Mouse (Mus musculus): ENCODE measurements around the gene Tagap.
"Not testable (repeated sequence)": the region's sequence is repeated elsewhere in the genome, so short reads cannot be mapped to it uniquely, and the experiment has no call there.

The Tagap gene

GRCm38 (mm10) chr17:7904992-7905391 lies 20.8 kb upstream of the Tagap start:
- in situ Hi-C loops (cut with MboI; ENCODE audit: low pct_unique_long_range_greater_than_20kb in 1 of 2, low sequenced_read_pairs in 2 of 2, unreplicated experiment in 1 of 2) = no loop called here

GRCm38 (mm10) chr17:7905936-7906685 lies 19.7 kb upstream of the Tagap start:
- in situ Hi-C loops (cut with MboI; ENCODE audit: low pct_unique_long_range_greater_than_20kb in 1 of 2, low sequenced_read_pairs in 2 of 2, unreplicated experiment in 1 of 2) = no loop called here

DNA sequence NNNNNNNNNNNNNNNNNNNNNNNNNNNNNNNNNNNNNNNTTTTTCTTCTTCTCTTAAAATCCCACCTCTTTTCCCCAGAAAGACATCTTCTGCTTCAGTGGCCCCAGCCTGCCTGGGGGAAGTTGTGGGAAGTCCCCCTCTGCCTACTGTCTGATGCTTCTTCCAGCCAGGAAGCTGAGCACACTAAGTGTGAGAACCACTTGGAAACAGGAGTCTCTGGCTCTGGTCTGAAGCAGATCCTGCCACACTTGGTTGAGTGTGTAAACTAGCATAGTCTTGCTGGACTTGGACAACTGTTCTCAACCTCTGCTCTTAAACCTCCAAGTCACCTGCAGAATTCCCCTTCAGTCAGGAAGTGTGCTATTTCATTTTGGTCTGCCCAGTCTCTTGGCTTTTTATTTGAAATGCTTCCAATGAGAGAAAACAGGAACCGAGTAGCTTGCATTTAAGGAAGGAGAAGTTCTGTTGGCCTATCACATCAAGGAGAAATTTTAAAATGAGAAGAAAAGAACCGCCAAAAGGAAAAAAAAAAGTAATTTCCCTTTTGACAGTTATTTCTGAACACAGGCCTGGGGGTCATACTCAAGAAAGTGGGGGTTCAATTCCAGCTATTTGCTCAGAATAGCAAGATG lies 11.1 kb upstream of the Tagap start:
- in situ Hi-C loops (cut with MboI; ENCODE audit: low pct_unique_long_range_greater_than_20kb in 1 of 2, low sequenced_read_pairs in 2 of 2, unreplicated experiment in 1 of 2) = no loop called here

DNA sequence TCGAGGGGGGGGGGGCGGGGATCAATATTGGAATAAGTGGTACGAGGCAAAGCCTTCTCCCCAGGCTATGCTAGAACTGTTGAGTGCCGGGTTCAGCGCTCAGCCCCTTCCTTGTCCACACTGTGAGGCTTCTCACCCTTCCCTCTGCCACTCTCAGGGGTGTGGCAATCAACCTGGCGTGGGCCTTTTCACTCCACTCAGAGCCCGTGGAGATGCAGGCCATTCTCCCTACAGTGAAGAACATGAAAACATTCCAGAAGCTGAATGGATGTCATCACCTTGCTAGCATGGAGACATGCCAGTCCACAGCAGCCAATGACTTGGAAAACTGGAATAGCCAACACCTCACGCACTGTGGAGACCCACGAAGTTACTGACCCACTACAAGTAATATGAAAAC lies 10.0 kb upstream of the Tagap start:
- in situ Hi-C loops (cut with MboI; ENCODE audit: low pct_unique_long_range_greater_than_20kb in 1 of 2, low sequenced_read_pairs in 2 of 2, unreplicated experiment in 1 of 2) = no loop called here

- in situ Hi-C loops (cut with MboI; ENCODE audit: low pct_unique_long_range_greater_than_20kb in 1 of 2, low sequenced_read_pairs in 2 of 2, unreplicated experiment in 1 of 2) = no loop called here
Measured at GRCm38 (mm10) chr17:7916782-7917574, 8.8 kb upstream of the Tagap start.

DNA sequence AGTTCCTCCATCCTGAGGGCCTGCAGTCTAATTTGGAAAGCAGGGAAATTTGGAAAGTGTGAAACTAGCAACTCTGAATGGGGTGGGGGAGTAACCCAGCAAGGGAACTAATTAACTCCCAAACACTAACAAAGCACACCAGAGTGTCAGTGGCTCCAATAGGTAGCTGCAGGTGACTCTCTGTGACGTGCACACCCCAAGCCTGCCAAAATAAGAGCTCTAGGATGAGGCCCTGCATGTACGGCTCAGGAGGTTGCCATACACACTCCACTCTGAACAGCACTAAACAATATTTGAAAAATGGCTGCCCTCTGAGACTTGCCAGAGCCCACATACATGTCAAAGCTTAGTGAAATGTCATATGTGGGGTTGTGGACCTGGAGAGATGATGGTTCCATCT lies 7.4 kb upstream of the Tagap start:
- in situ Hi-C loops (cut with MboI; ENCODE audit: low pct_unique_long_range_greater_than_20kb in 1 of 2, low sequenced_read_pairs in 2 of 2, unreplicated experiment in 1 of 2) = no loop called here

- in situ Hi-C loops (cut with MboI; ENCODE audit: low pct_unique_long_range_greater_than_20kb in 1 of 2, low sequenced_read_pairs in 2 of 2, unreplicated experiment in 1 of 2) = no loop called here
Measured at GRCm38 (mm10) chr17:7919209-7919608, 6.6 kb upstream of the Tagap start.

GRCm38 (mm10) chr17:7922564-7922963 lies 3.2 kb upstream of the Tagap start:
- in situ Hi-C loops (cut with MboI; ENCODE audit: low pct_unique_long_range_greater_than_20kb in 1 of 2, low sequenced_read_pairs in 2 of 2, unreplicated experiment in 1 of 2) = no loop called here

DNA sequence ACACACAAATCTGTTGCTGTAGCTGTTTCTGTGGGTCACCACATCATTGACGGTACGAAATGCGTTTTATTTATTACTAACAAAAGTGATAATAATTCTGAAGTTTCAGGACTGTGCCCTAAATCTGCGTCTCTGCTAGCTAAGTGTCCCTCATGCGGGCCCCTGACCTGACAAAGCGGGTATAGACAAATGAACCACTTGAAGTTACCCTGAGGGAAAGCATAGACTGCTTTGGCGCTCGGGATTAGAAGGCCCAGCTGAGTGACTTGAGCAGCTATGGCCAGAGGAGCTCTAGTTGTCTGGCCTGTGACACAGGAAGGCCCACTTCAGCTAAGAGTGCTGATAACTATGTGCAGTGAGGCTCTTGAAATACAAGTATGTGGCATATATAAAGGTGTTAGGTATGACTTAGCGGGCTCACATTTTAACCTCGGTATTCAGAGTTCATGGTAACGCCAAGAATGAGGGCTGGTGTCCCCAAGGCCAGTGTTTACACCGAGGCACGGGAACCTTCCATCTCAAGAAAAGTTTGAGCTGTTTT lies 1.5 kb upstream of the Tagap start:
- in situ Hi-C loops (cut with MboI; ENCODE audit: low pct_unique_long_range_greater_than_20kb in 1 of 2, low sequenced_read_pairs in 2 of 2, unreplicated experiment in 1 of 2) = no loop called here

- in situ Hi-C loops (cut with MboI; ENCODE audit: low pct_unique_long_range_greater_than_20kb in 1 of 2, low sequenced_read_pairs in 2 of 2, unreplicated experiment in 1 of 2) = loop anchor here in 1 of 2 experiments (5.0 kb wide), 1 partner anchor 56 kb away; no protein-coding TSS in a partner anchor
Measured at GRCm38 (mm10) chr17:7927582-7928535, 2.1 kb downstream of the Tagap start.

DNA sequence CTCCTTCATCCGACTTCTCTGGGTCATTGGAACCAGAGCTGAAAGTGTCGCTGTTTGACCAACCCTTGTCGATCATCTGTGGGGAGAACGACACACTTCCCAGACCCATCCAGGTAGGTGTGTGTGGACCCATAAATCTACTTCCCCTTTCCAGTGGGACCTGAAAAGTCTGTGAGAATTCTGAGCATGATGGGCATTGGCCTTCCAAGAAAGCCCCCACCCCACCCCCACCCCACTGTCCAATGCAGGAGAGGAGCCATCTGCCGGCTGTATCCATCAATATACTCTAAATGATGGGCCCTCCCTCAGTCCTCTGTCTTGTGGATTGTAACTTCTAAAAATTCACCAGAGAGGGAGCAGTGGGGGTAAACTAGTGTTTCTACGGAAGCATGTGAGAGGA lies 2.9 kb downstream of the Tagap start:
- in situ Hi-C loops (cut with MboI; ENCODE audit: low pct_unique_long_range_greater_than_20kb in 1 of 2, low sequenced_read_pairs in 2 of 2, unreplicated experiment in 1 of 2) = loop anchor here in 1 of 2 experiments (5.0 kb wide), 1 partner anchor 56 kb away; no protein-coding TSS in a partner anchor

GRCm38 (mm10) chr17:7929279-7929678 lies 3.5 kb downstream of the Tagap start:
- in situ Hi-C loops (cut with MboI; ENCODE audit: low pct_unique_long_range_greater_than_20kb in 1 of 2, low sequenced_read_pairs in 2 of 2, unreplicated experiment in 1 of 2) = loop anchor here in 1 of 2 experiments (5.0 kb wide), 1 partner anchor 57 kb away; no protein-coding TSS in a partner anchor

- in situ Hi-C loops (cut with MboI; ENCODE audit: low pct_unique_long_range_greater_than_20kb in 1 of 2, low sequenced_read_pairs in 2 of 2, unreplicated experiment in 1 of 2) = no loop called here
Measured at GRCm38 (mm10) chr17:7931096-7931990, 5.5 kb downstream of the Tagap start.

DNA sequence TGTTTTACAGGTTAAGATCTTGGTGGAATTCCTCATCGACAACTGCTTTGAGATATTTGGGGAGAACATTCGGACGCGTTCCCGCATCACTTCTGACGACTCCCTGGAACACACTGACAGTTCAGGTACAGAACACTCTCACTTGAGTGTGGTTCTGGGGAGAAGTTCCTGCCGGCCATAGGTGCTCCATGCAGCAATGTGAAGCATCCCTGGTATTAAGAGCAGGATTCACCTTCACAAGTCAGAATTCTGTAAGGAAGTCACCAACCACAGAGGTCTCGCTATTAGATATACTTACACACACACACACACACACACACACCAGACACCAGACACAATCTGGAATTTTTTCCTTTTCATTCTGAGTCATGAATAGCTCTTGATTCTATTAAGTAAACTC lies 6.3 kb downstream of the Tagap start:
- in situ Hi-C loops (cut with MboI; ENCODE audit: low pct_unique_long_range_greater_than_20kb in 1 of 2, low sequenced_read_pairs in 2 of 2, unreplicated experiment in 1 of 2) = not testable (repeated sequence)

DNA sequence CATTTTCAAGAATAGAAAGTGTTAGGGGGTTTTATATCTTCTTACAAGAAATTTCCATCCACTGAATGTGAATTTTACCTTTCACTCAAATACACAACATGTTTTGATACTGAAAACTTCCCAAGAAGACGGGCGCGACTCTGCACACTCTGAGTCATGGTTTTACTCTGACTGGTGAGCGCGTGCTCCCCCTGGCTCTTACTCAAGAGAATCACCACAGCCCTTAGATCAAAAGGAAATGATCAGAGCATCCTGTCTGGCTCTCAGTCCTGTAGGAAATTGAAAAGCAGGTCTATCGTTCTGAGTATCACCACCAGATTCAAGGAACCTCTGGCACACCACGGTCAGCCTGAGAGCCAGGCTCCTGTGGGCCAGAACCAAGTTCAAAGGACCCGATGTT lies 13.8 kb downstream of the Tagap start:
- in situ Hi-C loops (cut with MboI; ENCODE audit: low pct_unique_long_range_greater_than_20kb in 1 of 2, low sequenced_read_pairs in 2 of 2, unreplicated experiment in 1 of 2) = loop anchor here in 1 of 2 experiments (5.0 kb wide), 1 partner anchor 987 kb away; no protein-coding TSS in a partner anchor

- in situ Hi-C loops (cut with MboI; ENCODE audit: low pct_unique_long_range_greater_than_20kb in 1 of 2, low sequenced_read_pairs in 2 of 2, unreplicated experiment in 1 of 2) = not testable (repeated sequence)
Measured at GRCm38 (mm10) chr17:7945117-7946052, 19.6 kb downstream of the Tagap start, which contains the start of gene Rsph3a. Gene Rsph3a, plus strand, starts transcription at chr17:7945614.

Data from mouse embryonic stem cell (cell line).